Mouse (Mus musculus): Measurements from ENCODE around the gene Ctsa.

Ctsa gene

GRCm38 (mm10) chr2:164804533-164805331 lies 27.9 kb upstream of the Ctsa start, which contains the start of the genes Acot8 and Zswim3:
Gene Acot8, minus strand, starts transcription at chr2:164804882.
Gene Zswim3, plus strand, starts transcription at chr2:164805098.
- DNase-seq (ENCODE audit: low read depth in 1 of 2, low spot score in 2 of 2): peak; percentile 96 to 97

- DNase-seq (ENCODE audit: low read depth in 1 of 2, low spot score in 2 of 2): no peak
Observed at GRCm38 (mm10) chr2:164805332-164805718, 27.3 kb upstream of the Ctsa start.

- DNase-seq (ENCODE audit: low read depth in 1 of 2, low spot score in 2 of 2): no peak
Observed at GRCm38 (mm10) chr2:164806614-164807013, 26.1 kb upstream of the Ctsa start.

GRCm38 (mm10) chr2:164813557-164813956 lies 19.1 kb upstream of the Ctsa start:
- no peak for DNase-seq (ENCODE audit: low read depth in 1 of 2, low spot score in 2 of 2)

GRCm38 (mm10) chr2:164815348-164815747 lies 17.3 kb upstream of the Ctsa start:
- peak in 1 of 2 experiments; percentile 31 for DNase-seq (ENCODE audit: low read depth in 1 of 2, low spot score in 2 of 2)

GRCm38 (mm10) chr2:164815821-164816220 lies 16.9 kb upstream of the Ctsa start:
- no peak for DNase-seq (ENCODE audit: low read depth in 1 of 2, low spot score in 2 of 2)

- no peak for DNase-seq (ENCODE audit: low read depth in 1 of 2, low spot score in 2 of 2)
Observed at GRCm38 (mm10) chr2:164817206-164817605, 15.5 kb upstream of the Ctsa start.

- DNase-seq (ENCODE audit: low read depth in 1 of 2, low spot score in 2 of 2): no peak
Observed at GRCm38 (mm10) chr2:164817703-164818102, 15.0 kb upstream of the Ctsa start.

GRCm38 (mm10) chr2:164821060-164821459 lies 11.6 kb upstream of the Ctsa start:
- DNase-seq (ENCODE audit: low read depth in 1 of 2, low spot score in 2 of 2): no peak

- DNase-seq (ENCODE audit: low read depth in 1 of 2, low spot score in 2 of 2): peak; percentile 97 to 98
Observed at GRCm38 (mm10) chr2:164822636-164823165, 10.0 kb upstream of the Ctsa start, which contains the start of gene Zswim1. Gene Zswim1, plus strand, starts transcription at chr2:164822686.

GRCm38 (mm10) chr2:164823181-164823585 lies 9.5 kb upstream of the Ctsa start:
- no peak for DNase-seq (ENCODE audit: low read depth in 1 of 2, low spot score in 2 of 2)

- DNase-seq (ENCODE audit: low read depth in 1 of 2, low spot score in 2 of 2): no peak
Observed at GRCm38 (mm10) chr2:164823969-164824368, 8.7 kb upstream of the Ctsa start.

- no peak for DNase-seq (ENCODE audit: low read depth in 1 of 2, low spot score in 2 of 2)
Observed at GRCm38 (mm10) chr2:164825521-164825920, 7.2 kb upstream of the Ctsa start.

- DNase-seq (ENCODE audit: low read depth in 1 of 2, low spot score in 2 of 2): no peak
Observed at GRCm38 (mm10) chr2:164827146-164827850, 5.4 kb upstream of the Ctsa start.

- DNase-seq (ENCODE audit: low read depth in 1 of 2, low spot score in 2 of 2): no peak
Observed at GRCm38 (mm10) chr2:164828437-164828836, 4.2 kb upstream of the Ctsa start, which contains the start of gene Spata25. Gene Spata25, minus strand, starts transcription at chr2:164828537.

GRCm38 (mm10) chr2:164829090-164829489 lies 3.6 kb upstream of the Ctsa start:
- no peak for DNase-seq (ENCODE audit: low read depth in 1 of 2, low spot score in 2 of 2)

- no peak for DNase-seq (ENCODE audit: low read depth in 1 of 2, low spot score in 2 of 2)
Observed at GRCm38 (mm10) chr2:164831029-164831428, 1.6 kb upstream of the Ctsa start.

- no peak for DNase-seq (ENCODE audit: low read depth in 1 of 2, low spot score in 2 of 2)
Observed at GRCm38 (mm10) chr2:164832032-164832747, 483 bp upstream of the Ctsa start.

- peak; percentile 48 to 76 for DNase-seq (ENCODE audit: low read depth in 1 of 2, low spot score in 2 of 2)
Observed at GRCm38 (mm10) chr2:164833314-164833959, 764 bp downstream of the Ctsa start, which contains the start of gene Neurl2. Gene Neurl2, minus strand, starts transcription at chr2:164833456.

- no peak for DNase-seq (ENCODE audit: low read depth in 1 of 2, low spot score in 2 of 2)
Observed at GRCm38 (mm10) chr2:164834531-164834930, 1.9 kb downstream of the Ctsa start.

- no peak for DNase-seq (ENCODE audit: low read depth in 1 of 2, low spot score in 2 of 2)
Observed at GRCm38 (mm10) chr2:164835164-164835563, 2.5 kb downstream of the Ctsa start.

Measured in monocyte, adult 2 months (primary cell).